Mouse (Mus musculus): ENCODE results near the gene Bsdc1. TPM values are rescaled to one million over a fixed set of nuclear protein-coding genes. Genes with fewer than 3 reads are reported as not detected.
"Not testable (repeated sequence)": the region's sequence is repeated elsewhere in the genome, so short reads cannot be mapped to it uniquely, and the experiment has no call there.

The Bsdc1 gene
- polyA plus RNA-seq, 1 experiment from 2014 or later: 32.4 TPM

DNA sequence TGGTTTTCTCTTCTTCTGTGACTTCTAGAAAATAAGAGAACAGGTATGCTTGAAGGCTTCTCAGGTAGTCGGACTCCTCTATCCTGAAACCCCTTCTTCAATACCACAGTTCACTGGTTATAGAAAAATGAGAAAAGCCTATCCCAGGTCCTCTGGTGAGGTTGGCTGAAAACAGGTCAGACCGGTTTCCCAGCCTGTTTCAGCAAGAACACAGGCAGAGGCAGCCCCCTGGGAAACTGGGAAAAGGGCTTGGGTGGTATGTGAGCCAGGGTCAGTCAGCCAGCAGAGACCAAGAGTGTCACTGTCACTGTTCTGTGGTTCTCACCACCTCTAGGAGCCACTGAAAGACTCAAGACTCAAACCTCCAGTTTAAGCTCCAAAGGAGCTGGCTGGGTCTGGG, 55.5 kb downstream of the Bsdc1 start:
- peaks cover 48% of the 10 kb centered on the region for H3K36me3 ChIP-seq

DNA sequence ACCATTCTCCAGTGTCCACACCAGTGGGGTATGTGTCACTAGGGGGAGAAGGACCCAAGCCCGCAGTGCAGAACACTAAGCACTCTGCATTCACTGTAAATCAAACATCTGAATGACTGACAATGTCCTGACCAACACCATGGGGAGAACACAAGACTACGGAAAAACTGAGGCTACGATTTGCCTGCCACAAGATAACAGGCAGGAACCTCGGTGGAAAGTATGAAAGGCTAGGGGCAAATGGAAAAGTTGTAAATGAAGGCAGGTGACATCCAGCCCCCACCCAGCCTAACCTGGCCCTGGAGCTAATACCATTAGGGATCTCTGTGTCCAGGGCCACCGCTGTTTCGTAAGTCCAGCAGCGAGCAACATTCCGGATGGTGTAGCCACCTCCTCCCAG, 57.1 kb downstream of the Bsdc1 start:
- peaks cover 64% of the 10 kb centered on the region for H3K36me3 ChIP-seq
- no peak overlapping the region for H3K4me3 ChIP-seq (replicated peaks)
- no peaks in the 10 kb centered on the region for H3K9me3 ChIP-seq (replicated peaks)
- H3K9ac ChIP-seq: no peak overlapping the region
- no peaks in the 10 kb centered on the region for H3K27me3 ChIP-seq
- no peak overlapping the region for H3K4me2 ChIP-seq (replicated peaks)
- WGBS: 85% methylated on average over 8 of the region's 8 CpGs
- no peak for ATAC-seq (ENCODE audit: insufficient number of reproducible peaks, low FRiP score, low TSS enrichment, low read depth)
- no peak overlapping the region; the same call in 1 of the 2 replicates for H3K27ac ChIP-seq (replicated peaks)
- H3K4me1 ChIP-seq: peaks cover 17% of the 10 kb centered on the region

More for the DNA sequence above, 55.5 kb downstream of the Bsdc1 start:
- H3K27me3 ChIP-seq: no peaks in the 10 kb centered on the region
- no peaks in the 10 kb centered on the region for H3K9me3 ChIP-seq (replicated peaks)
- no peak overlapping the region for H3K9ac ChIP-seq
- peak overlapping the region; percentile 77 for H3K27ac ChIP-seq (replicated peaks)
- WGBS: 35% methylated on average over 2 of the region's 2 CpGs
- ATAC-seq (ENCODE audit: insufficient number of reproducible peaks, low FRiP score, low TSS enrichment, low read depth): no peak
- H3K4me2 ChIP-seq (replicated peaks): 0 out of 2 replicates have a peak overlapping the region, but pooled peaks have one; percentile 8
- H3K4me3 ChIP-seq (replicated peaks): no peak overlapping the region
- H3K4me1 ChIP-seq: peaks cover 27% of the 10 kb centered on the region

DNA sequence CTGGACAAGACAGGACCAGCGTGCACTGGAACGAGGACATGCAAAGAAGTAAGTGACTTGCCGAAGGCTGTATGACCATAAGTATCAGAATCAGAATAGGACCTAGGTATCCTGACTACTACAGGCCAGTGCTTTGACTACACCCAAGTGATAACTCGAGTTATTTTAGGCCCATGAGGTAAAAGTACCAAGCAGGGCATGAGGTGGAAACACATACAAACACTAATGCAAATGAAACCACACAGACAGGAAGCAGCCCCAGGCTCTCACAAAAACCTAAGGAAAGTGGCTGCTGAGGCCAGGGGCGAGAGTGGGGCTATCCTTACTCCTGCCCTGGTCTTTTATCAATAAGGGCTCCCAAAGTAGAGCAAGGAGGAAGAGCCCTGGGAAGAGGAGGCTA, 64.0 kb downstream of the Bsdc1 start:
- no peak overlapping the region for H3K9ac ChIP-seq
- no peak for ATAC-seq (ENCODE audit: insufficient number of reproducible peaks, low FRiP score, low TSS enrichment, low read depth)
- no peak overlapping the region for H3K27ac ChIP-seq (replicated peaks)
- no peak overlapping the region for H3K4me3 ChIP-seq (replicated peaks)
- peaks cover 82% of the 10 kb centered on the region for H3K36me3 ChIP-seq
- no peaks in the 10 kb centered on the region for H3K9me3 ChIP-seq (replicated peaks)
- H3K4me1 ChIP-seq: no peaks in the 10 kb centered on the region
- H3K4me2 ChIP-seq (replicated peaks): no peak overlapping the region
- 92% methylated on average over 5 of the region's 5 CpGs for WGBS
- H3K27me3 ChIP-seq: no peaks in the 10 kb centered on the region

DNA sequence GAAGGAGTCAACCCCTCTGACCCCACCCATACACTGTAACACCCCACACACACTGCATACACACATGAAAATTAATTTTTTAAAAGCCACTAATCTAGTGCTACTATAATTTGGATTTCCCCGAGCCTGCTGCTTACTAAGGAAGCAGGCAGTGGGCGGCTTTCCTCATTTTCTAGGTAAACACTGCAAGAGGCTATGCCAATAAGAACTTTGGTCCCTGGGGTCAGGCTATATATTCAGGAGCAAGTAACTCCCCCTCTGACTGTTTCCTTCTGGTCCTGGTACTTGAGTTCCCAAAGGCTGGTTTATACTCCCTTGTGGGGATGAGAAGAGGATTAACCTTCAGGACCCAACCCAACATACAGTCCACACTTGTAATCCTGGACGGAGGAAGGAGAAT, 64.5 kb downstream of the Bsdc1 start:
- Histone ChIP-seq H3K9me3 (replicated peaks) (no peaks in the 10 kb centered on the region), H3K4me3 (replicated peaks) (no peak overlapping the region), H3K4me2 (replicated peaks) (no peak overlapping the region), H3K4me1 (no peaks in the 10 kb centered on the region), H3K27me3 (no peaks in the 10 kb centered on the region), H3K9ac (no peak overlapping the region), H3K36me3 (peaks cover 83% of the 10 kb centered on the region), H3K27ac (replicated peaks) (no peak overlapping the region)
- no peak for ATAC-seq (ENCODE audit: insufficient number of reproducible peaks, low FRiP score, low TSS enrichment, low read depth)
- 87% methylated on average over 3 of the region's 3 CpGs for WGBS

DNA sequence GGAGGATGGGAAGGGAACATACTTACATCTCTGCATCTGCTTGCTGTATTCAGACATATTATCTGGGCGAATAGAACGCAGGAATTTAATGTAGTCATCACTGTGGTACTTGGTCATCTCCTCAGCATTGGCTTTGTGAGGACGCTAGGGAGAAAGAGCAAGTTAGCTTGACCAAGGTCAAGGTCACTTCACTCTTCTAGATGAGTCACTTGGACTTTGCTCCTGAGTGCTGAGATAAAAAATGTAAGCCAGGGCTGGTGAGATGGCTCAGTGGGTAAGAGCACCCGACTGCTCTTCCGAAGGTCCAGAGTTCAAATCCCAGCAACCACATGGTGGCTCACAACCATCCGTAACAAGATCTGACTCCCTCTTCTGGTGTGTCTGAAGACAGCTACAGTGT, 67.5 kb downstream of the Bsdc1 start:
- H3K36me3 ChIP-seq: peaks cover 72% of the 10 kb centered on the region
- ATAC-seq (ENCODE audit: insufficient number of reproducible peaks, low FRiP score, low TSS enrichment, low read depth): not testable (repeated sequence)
- WGBS: 93% methylated on average over 6 of the region's 6 CpGs

More for the DNA sequence above, 67.5 kb downstream of the Bsdc1 start:
- not testable (repeated sequence) for H3K9ac ChIP-seq; H3K4me1 ChIP-seq; H3K27ac ChIP-seq (replicated peaks); H3K27me3 ChIP-seq; H3K4me3 ChIP-seq (replicated peaks); H3K9me3 ChIP-seq (replicated peaks); H3K4me2 ChIP-seq (replicated peaks)

Other genes with a start within 250 kb of the Bsdc1 start
- gene C77080, start 200.2 kb upstream of the Bsdc1 start, polyA plus RNA-seq (2015; fragmentation: Nextera tagmentation; extraction: Ambion mirVana): 8.9 and 10.0 TPM in 2 replicates
- gene Sync, start 174.0 kb upstream of the Bsdc1 start, polyA plus RNA-seq (2015; fragmentation: Nextera tagmentation; extraction: Ambion mirVana): 4.9 and 6.9 TPM in 2 replicates
- gene Rbbp4, start 126.2 kb upstream of the Bsdc1 start, polyA plus RNA-seq (2015; fragmentation: Nextera tagmentation; extraction: Ambion mirVana): 325 and 329 TPM in 2 replicates
- 36.6 and 41.2 TPM in 2 replicates for gene Zbtb8os, start 125.9 kb upstream of the Bsdc1 start, polyA plus RNA-seq (2015; fragmentation: Nextera tagmentation; extraction: Ambion mirVana)
- 12.8 and 14.1 TPM in 2 replicates for gene Zbtb8a, start 83.5 kb upstream of the Bsdc1 start, polyA plus RNA-seq (2015; fragmentation: Nextera tagmentation; extraction: Ambion mirVana)
- gene Zbtb8b, start 20.7 kb upstream of the Bsdc1 start, polyA plus RNA-seq (2015; fragmentation: Nextera tagmentation; extraction: Ambion mirVana): 1.2 and 1.3 TPM in 2 replicates
- gene Tssk3, start 29.4 kb downstream of the Bsdc1 start, polyA plus RNA-seq (2015; fragmentation: Nextera tagmentation; extraction: Ambion mirVana): not detected in 2 replicates
- gene Fam229a, start 29.6 kb downstream of the Bsdc1 start, polyA plus RNA-seq (2015; fragmentation: Nextera tagmentation; extraction: Ambion mirVana): not detected in 2 replicates
- 610 and 641 TPM in 2 replicates for gene Marcksl1, start 52.0 kb downstream of the Bsdc1 start, polyA plus RNA-seq (2015; fragmentation: Nextera tagmentation; extraction: Ambion mirVana)
- gene Hdac1, start 81.1 kb downstream of the Bsdc1 start, polyA plus RNA-seq (2015; fragmentation: Nextera tagmentation; extraction: Ambion mirVana): 200 and 207 TPM in 2 replicates
- gene Lck, start 112.1 kb downstream of the Bsdc1 start, polyA plus RNA-seq (2015; fragmentation: Nextera tagmentation; extraction: Ambion mirVana): 5.5 and 6.8 TPM in 2 replicates
- 6.7 and 7.5 TPM in 2 replicates for gene Fam167b, start 117.0 kb downstream of the Bsdc1 start, polyA plus RNA-seq (2015; fragmentation: Nextera tagmentation; extraction: Ambion mirVana)
- 270 and 284 TPM in 2 replicates for gene Eif3i, start 139.1 kb downstream of the Bsdc1 start, polyA plus RNA-seq (2015; fragmentation: Nextera tagmentation; extraction: Ambion mirVana)
- gene Tmem234, start 139.1 kb downstream of the Bsdc1 start, polyA plus RNA-seq (2015; fragmentation: Nextera tagmentation; extraction: Ambion mirVana): 197 and 210 TPM in 2 replicates
- gene Dcdc2b, start 152.7 kb downstream of the Bsdc1 start, polyA plus RNA-seq (2015; fragmentation: Nextera tagmentation; extraction: Ambion mirVana): 3.4 and 3.7 TPM in 2 replicates
- 31.8 and 34.1 TPM in 2 replicates for gene Iqcc, start 157.5 kb downstream of the Bsdc1 start, polyA plus RNA-seq (2015; fragmentation: Nextera tagmentation; extraction: Ambion mirVana)
- gene Ccdc28b, start 162.4 kb downstream of the Bsdc1 start, polyA plus RNA-seq (2015; fragmentation: Nextera tagmentation; extraction: Ambion mirVana): 63.3 and 66.7 TPM in 2 replicates
- 88.0 and 91.4 TPM in 2 replicates for gene Txlna, start 179.5 kb downstream of the Bsdc1 start, polyA plus RNA-seq (2015; fragmentation: Nextera tagmentation; extraction: Ambion mirVana)
- gene Kpna6, start 211.2 kb downstream of the Bsdc1 start, polyA plus RNA-seq (2015; fragmentation: Nextera tagmentation; extraction: Ambion mirVana): 15.3 and 16.3 TPM in 2 replicates
- gene Tmem39b, start 235.3 kb downstream of the Bsdc1 start, polyA plus RNA-seq (2015; fragmentation: Nextera tagmentation; extraction: Ambion mirVana): 13.5 and 15.0 TPM in 2 replicates